Comparison of ENCODE assay signal across 7 mouse cellular contexts in genomic region chr7:141131024-141131820, GRCm38 (mm10). TPM values are rescaled to one million over a fixed set of nuclear protein-coding genes. Genes with fewer than 3 reads are reported as not detected.
A peak's percentile ranks its signal among the peaks of the same experiment; 100 is the strongest.
DNase-seq lines count a peak whose midpoint lies in the region; ATAC-seq and TF ChIP-seq lines count a peak whose summit lies in the region.

No protein-coding gene starts in this region.

- peak overlapping the region; percentile 76 for H3K9ac ChIP-seq in intestine, postnatal 0 days (ENCODE audit: low read depth, low read length)
- peak overlapping the region; percentile 94 for H3K9ac ChIP-seq in midbrain, embryonic 12.5 days (replicated peaks)

- H3K27me3 ChIP-seq in intestine, postnatal 0 days (replicated peaks; ENCODE audit: control insufficient read depth, insufficient read depth, low read length), result no peaks in the 10 kb centered on the region
- H3K27me3 ChIP-seq in midbrain, embryonic 12.5 days, result peaks cover 8% of the 10 kb centered on the region
- H3K27me3 ChIP-seq in small intestine, adult 2 months (ENCODE audit: control insufficient read depth, insufficient read depth, low read length), result no peaks in the 10 kb centered on the region

- peak overlapping the region; percentile 2; the same call in 1 of the 2 replicates for H3K27ac ChIP-seq in intestine, postnatal 0 days (ENCODE audit: low read depth, low read length)
- H3K27ac ChIP-seq in midbrain, embryonic 12.5 days (replicated peaks), result peak overlapping the region; percentile 61
- H3K27ac ChIP-seq in small intestine, adult 2 months (ENCODE audit: insufficient read depth, low read depth, low read length), result no peak overlapping the region

- DNase-seq in adrenal gland, adult 2 months, result peak; percentile 94
- peak; percentile 90 for DNase-seq in embryo, embryonic 11.5 days (ENCODE audit: low read depth, low spot score)
- peak; percentile 77 to 86 for DNase-seq in gastrocnemius, postnatal 4 days (ENCODE audit: low spot score in 2 of 2)
- DNase-seq in left cerebral cortex, postnatal 4 days, result peak; percentile 94

- no peaks in the 10 kb centered on the region for H3K9me3 ChIP-seq in intestine, postnatal 0 days (ENCODE audit: control insufficient read depth)
- no peaks in the 10 kb centered on the region for H3K9me3 ChIP-seq in midbrain, embryonic 12.5 days

- under 1% methylated on average over 59 of the region's 59 CpGs for WGBS in intestine, postnatal 0 days
- WGBS in midbrain, embryonic 12.5 days, result under 1% methylated on average over 59 of the region's 59 CpGs
- WGBS in small intestine, adult 2 months, result under 1% methylated on average over 59 of the region's 59 CpGs

- no peak for TF ChIP-seq POLR2A in small intestine, adult 2 months (IDR thresholded peaks at IDR 0.05; ENCODE audit: low read depth, low read length)

- intact Hi-C loops in left cerebral cortex, postnatal 4 days (cut with DNase I), result no loop called here

- H3K4me1 ChIP-seq in intestine, postnatal 0 days (replicated peaks; ENCODE audit: control insufficient read depth, insufficient read depth, low read length), result 0 out of 2 replicates have a peak, but pooled peaks cover 7% of the 10 kb centered on the region
- peaks cover 18% of the 10 kb centered on the region for H3K4me1 ChIP-seq in midbrain, embryonic 12.5 days
- peaks cover 9% of the 10 kb centered on the region; the same call in 1 of the 2 replicates for H3K4me1 ChIP-seq in small intestine, adult 2 months (ENCODE audit: control insufficient read depth, insufficient read depth, insufficient read length, low read length)

- no peak for TF ChIP-seq CTCF in intestine, postnatal 0 days (IDR thresholded peaks at IDR 0.05; ENCODE audit: low read depth)
- TF ChIP-seq CTCF in small intestine, adult 2 months (IDR thresholded peaks at IDR 0.05; ENCODE audit: extremely low read depth, insufficient read length, insufficient replicate concordance, low read depth, low read length), result no peak

- ATAC-seq in intestine, postnatal 0 days, result peak; percentile 97
- peak; percentile 99 for ATAC-seq in midbrain, embryonic 12.5 days (ENCODE audit: low FRiP score, low read depth)

- peak overlapping the region; percentile 83 for H3K4me3 ChIP-seq in intestine, postnatal 0 days (ENCODE audit: low read depth, low read length)
- H3K4me3 ChIP-seq in midbrain, embryonic 12.5 days, result peak overlapping the region; percentile 80
- H3K4me3 ChIP-seq in small intestine, adult 2 months (ENCODE audit: low read depth, low read length), result peak overlapping the region; percentile 77

- peak overlapping the region; percentile 89 for H3K4me2 ChIP-seq in intestine, postnatal 0 days (replicated peaks; ENCODE audit: low read depth)
- H3K4me2 ChIP-seq in midbrain, embryonic 12.5 days (replicated peaks), result peak overlapping the region; percentile 91

- peaks cover 16% of the 10 kb centered on the region for H3K36me3 ChIP-seq in intestine, postnatal 0 days (ENCODE audit: control insufficient read depth, insufficient read depth)
- peaks cover 13% of the 10 kb centered on the region for H3K36me3 ChIP-seq in midbrain, embryonic 12.5 days
- peaks cover 9% of the 10 kb centered on the region; the same call in 1 of the 2 replicates for H3K36me3 ChIP-seq in small intestine, adult 2 months (ENCODE audit: control insufficient read depth, insufficient read depth, low read length)

RNA-seq across cellular contexts. Expression of gene Ptdss2, which starts 9.0 kb away (rescaled TPM):
- 10 to 100 TPM; 27.7 to 37.9 TPM for total RNA-seq in adrenal gland, adult 2 months (2021)
- polyA plus RNA-seq in adrenal gland, adult 2 months (2012; rRNA removed), result 38.2 and 41.7 TPM in 2 replicates
- 10 to 100 TPM; 22.6 to 29.0 TPM for total RNA-seq in gastrocnemius, postnatal 4 days (2021)
- polyA plus RNA-seq in intestine, postnatal 0 days (2015; fragmentation: Nextera tagmentation; extraction: Ambion mirVana), result 36.6 and 37.7 TPM in 2 replicates
- 10 to 100 TPM; 50.1 to 53.9 TPM for total RNA-seq in left cerebral cortex, postnatal 4 days (2021)
- 67.5 and 76.6 TPM in 2 replicates for polyA plus RNA-seq in midbrain, embryonic 12.5 days (2016; fragmentation: Nextera tagmentation; extraction: Ambion mirVana)
- 17.5 and 26.3 TPM in 2 replicates for polyA plus RNA-seq in small intestine, adult 2 months (2012; rRNA removed)

RNA-seq across cellular contexts. Expression of gene Ano9, which starts 13.6 kb away (rescaled TPM):
- under 1 TPM in 1 of 2 experiments, not detected in 1; 0.17 TPM for total RNA-seq in adrenal gland, adult 2 months (2021)
- polyA plus RNA-seq in adrenal gland, adult 2 months (2012; rRNA removed), result 0.17 and 0.25 TPM in 2 replicates
- not detected for total RNA-seq in gastrocnemius, postnatal 4 days (2021)
- polyA plus RNA-seq in intestine, postnatal 0 days (2015; fragmentation: Nextera tagmentation; extraction: Ambion mirVana), result 46.8 and 50.1 TPM in 2 replicates
- total RNA-seq in left cerebral cortex, postnatal 4 days (2021), result not detected
- not detected in 2 replicates for polyA plus RNA-seq in midbrain, embryonic 12.5 days (2016; fragmentation: Nextera tagmentation; extraction: Ambion mirVana)
- 38.2 and 74.3 TPM in 2 replicates for polyA plus RNA-seq in small intestine, adult 2 months (2012; rRNA removed)

RNA-seq across cellular contexts. Expression of gene Sigirr, which starts 30.9 kb away (rescaled TPM):
- 1 to 10 TPM; 2.8 to 5.3 TPM for total RNA-seq in adrenal gland, adult 2 months (2021)
- 6.7 and 8.7 TPM in 2 replicates for polyA plus RNA-seq in adrenal gland, adult 2 months (2012; rRNA removed)
- total RNA-seq in gastrocnemius, postnatal 4 days (2021), result 1 to 10 TPM; 2.9 to 3.7 TPM
- polyA plus RNA-seq in intestine, postnatal 0 days (2015; fragmentation: Nextera tagmentation; extraction: Ambion mirVana), result 42.1 and 43.2 TPM in 2 replicates
- 1 to 10 TPM; 2.8 to 2.9 TPM for total RNA-seq in left cerebral cortex, postnatal 4 days (2021)
- polyA plus RNA-seq in midbrain, embryonic 12.5 days (2016; fragmentation: Nextera tagmentation; extraction: Ambion mirVana), result 1.6 and 1.7 TPM in 2 replicates
- 19.8 and 38.3 TPM in 2 replicates for polyA plus RNA-seq in small intestine, adult 2 months (2012; rRNA removed)

RNA-seq across cellular contexts. Expression of gene Rnh1, which starts 41.4 kb away (rescaled TPM):
- 100 to 1,000 TPM; 301 to 302 TPM for total RNA-seq in adrenal gland, adult 2 months (2021)
- 214 and 394 TPM in 2 replicates for polyA plus RNA-seq in adrenal gland, adult 2 months (2012; rRNA removed)
- 10 to 100 TPM; 64.5 to 79.3 TPM for total RNA-seq in gastrocnemius, postnatal 4 days (2021)
- polyA plus RNA-seq in intestine, postnatal 0 days (2015; fragmentation: Nextera tagmentation; extraction: Ambion mirVana), result 133 and 141 TPM in 2 replicates
- total RNA-seq in left cerebral cortex, postnatal 4 days (2021), result 10 to 100 TPM; 20.1 to 25.3 TPM
- 47.4 and 54.9 TPM in 2 replicates for polyA plus RNA-seq in midbrain, embryonic 12.5 days (2016; fragmentation: Nextera tagmentation; extraction: Ambion mirVana)
- 113 and 162 TPM in 2 replicates for polyA plus RNA-seq in small intestine, adult 2 months (2012; rRNA removed)

RNA-seq across cellular contexts. Expression of gene Pkp3, which starts 53.2 kb away (rescaled TPM):
- total RNA-seq in adrenal gland, adult 2 months (2021), result 1 to 10 TPM in 1 of 2 experiments, under 1 TPM in 1; 0.89 to 1.5 TPM
- polyA plus RNA-seq in adrenal gland, adult 2 months (2012; rRNA removed), result 0.68 and 1.4 TPM in 2 replicates
- total RNA-seq in gastrocnemius, postnatal 4 days (2021), result under 1 TPM; 0.25 to 0.54 TPM
- polyA plus RNA-seq in intestine, postnatal 0 days (2015; fragmentation: Nextera tagmentation; extraction: Ambion mirVana), result 35.3 and 38.6 TPM in 2 replicates
- total RNA-seq in left cerebral cortex, postnatal 4 days (2021), result not detected
- polyA plus RNA-seq in midbrain, embryonic 12.5 days (2016; fragmentation: Nextera tagmentation; extraction: Ambion mirVana), result 1.6 and 1.8 TPM in 2 replicates
- 87.5 and 236 TPM in 2 replicates for polyA plus RNA-seq in small intestine, adult 2 months (2012; rRNA removed)

Comparison
In these comparisons a context has a peak if more than half of its experiments do, and no peak if none do; other contexts are left out.
1. RNA of gene Ano9, which starts 13.6 kb away (polyA plus RNA-seq): 38.2 to 74.3 TPM in small intestine, adult 2 months and 46.8 to 50.1 TPM in intestine, postnatal 0 days; 0.17 to 0.25 TPM in adrenal gland, adult 2 months and not detected in midbrain, embryonic 12.5 days; every median in the first group is over 10 times any median in the second.
2. Peak in every context shown above with its lines, with median percentiles within 50 percentile points of each other: DNase-seq and H3K4me3 ChIP-seq.